Mouse (Mus musculus): Measurements from ENCODE around the gene Esrrb.

Esrrb gene

DNA sequence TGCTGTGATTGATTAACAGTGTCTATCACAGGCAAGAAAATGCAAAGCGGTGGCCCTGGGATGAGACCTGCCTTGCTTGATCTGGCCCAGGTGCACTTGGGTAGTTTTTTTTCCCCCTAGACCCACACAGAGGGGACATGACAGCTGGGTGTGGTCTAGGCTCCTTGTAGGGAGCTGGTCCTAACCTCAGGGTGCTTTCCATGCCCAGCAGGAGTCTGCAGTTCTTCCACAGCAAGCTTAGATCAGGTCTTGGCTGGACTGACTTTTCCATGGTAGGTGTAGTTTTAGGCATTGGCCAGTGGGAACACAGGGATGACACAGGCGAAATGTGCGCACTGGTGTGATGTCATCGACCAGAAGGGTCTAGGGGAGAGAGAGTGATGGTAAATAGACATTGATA is 136.2 kb downstream of the Esrrb start:
- DNase-seq (ENCODE audit: low spot score in 2 of 2): no peak

DNA sequence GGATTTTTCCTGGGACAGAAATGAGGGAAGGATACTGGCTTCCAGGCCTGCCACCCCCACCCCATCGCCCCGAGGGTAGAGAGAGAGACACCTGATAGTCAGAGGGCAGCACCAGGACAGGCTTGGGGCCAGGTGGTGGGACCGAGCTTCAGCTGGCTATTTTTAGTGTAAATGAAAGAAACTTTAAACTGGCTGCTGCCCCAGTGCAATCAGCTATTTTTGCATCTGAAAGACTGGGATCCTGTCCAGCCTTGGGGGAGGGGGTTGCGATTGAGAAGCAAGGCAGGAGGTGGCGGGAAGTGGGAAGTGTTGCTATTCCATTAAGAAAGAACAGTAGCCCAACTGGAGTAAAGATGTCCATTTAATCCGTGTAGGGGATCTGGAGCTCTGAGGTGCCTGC is 137.8 kb downstream of the Esrrb start:
- peak; percentile 11 to 57 for DNase-seq (ENCODE audit: low spot score in 2 of 2)

- no peak for DNase-seq (ENCODE audit: low spot score in 2 of 2)
Observed at GRCm38 (mm10) chr12:86501728-86502127, 140.8 kb downstream of the Esrrb start.

- no peak for DNase-seq (ENCODE audit: low spot score in 2 of 2)
Observed at GRCm38 (mm10) chr12:86503921-86504320, 143.0 kb downstream of the Esrrb start.

- DNase-seq (ENCODE audit: low spot score in 2 of 2): no peak
Observed at GRCm38 (mm10) chr12:86504321-86504720, 143.4 kb downstream of the Esrrb start.

DNA sequence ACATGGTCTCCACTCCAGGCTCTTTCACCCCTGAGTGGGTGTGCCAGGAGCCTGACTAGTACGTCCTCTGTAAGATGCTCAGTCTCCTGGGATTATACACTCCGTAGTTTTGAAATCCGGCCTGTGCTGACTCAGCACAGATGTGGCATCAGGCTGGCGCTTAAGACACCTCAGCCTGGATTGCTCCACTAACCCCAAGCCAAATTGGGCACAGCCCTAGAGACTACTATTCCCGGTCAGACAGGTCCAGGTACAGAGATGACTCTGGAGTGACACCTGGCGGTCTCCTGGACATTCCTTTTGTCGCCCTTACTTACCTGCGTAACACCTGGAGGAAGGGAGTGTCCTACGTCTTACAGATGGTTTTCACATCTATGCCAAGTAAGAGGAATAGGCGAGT is 146.8 kb downstream of the Esrrb start:
- DNase-seq (ENCODE audit: low spot score in 2 of 2): no peak

- no peak for DNase-seq (ENCODE audit: low spot score in 2 of 2)
Observed at GRCm38 (mm10) chr12:86508313-86508988, 147.5 kb downstream of the Esrrb start.

- no peak for DNase-seq (ENCODE audit: low spot score in 2 of 2)
Observed at GRCm38 (mm10) chr12:86509295-86510279, 148.7 kb downstream of the Esrrb start.

DNA sequence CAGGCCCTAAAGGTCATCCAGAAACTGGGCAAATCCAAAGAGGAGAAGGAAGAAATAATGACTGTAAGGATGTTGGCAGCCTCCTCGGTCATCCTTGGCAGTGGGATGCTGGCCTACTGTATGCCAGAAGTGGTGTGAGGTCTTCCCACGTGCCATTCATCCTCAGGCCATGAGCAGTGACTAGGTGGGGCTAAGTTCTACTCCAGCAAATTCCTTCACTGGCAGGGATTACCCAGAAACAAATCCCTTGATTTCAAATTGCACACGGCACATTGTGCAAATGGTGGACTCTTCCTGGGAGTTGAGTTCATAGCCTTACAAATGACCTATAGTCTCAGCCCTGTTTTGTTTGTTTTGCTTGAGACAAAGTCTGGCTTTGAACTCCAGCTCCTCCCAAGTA is 151.4 kb downstream of the Esrrb start:
- DNase-seq (ENCODE audit: low spot score in 2 of 2): no peak

- DNase-seq (ENCODE audit: low spot score in 2 of 2): no peak
Observed at GRCm38 (mm10) chr12:86513596-86513995, 152.7 kb downstream of the Esrrb start.

- no peak for DNase-seq (ENCODE audit: low spot score in 2 of 2)
Observed at GRCm38 (mm10) chr12:86516602-86517001, 155.7 kb downstream of the Esrrb start.

- DNase-seq (ENCODE audit: low spot score in 2 of 2): no peak
Observed at GRCm38 (mm10) chr12:86517721-86518120, 156.8 kb downstream of the Esrrb start.

GRCm38 (mm10) chr12:86518746-86519145 is 157.8 kb downstream of the Esrrb start:
- DNase-seq (ENCODE audit: low spot score in 2 of 2): peak in 1 of 2 experiments; percentile 62

DNA sequence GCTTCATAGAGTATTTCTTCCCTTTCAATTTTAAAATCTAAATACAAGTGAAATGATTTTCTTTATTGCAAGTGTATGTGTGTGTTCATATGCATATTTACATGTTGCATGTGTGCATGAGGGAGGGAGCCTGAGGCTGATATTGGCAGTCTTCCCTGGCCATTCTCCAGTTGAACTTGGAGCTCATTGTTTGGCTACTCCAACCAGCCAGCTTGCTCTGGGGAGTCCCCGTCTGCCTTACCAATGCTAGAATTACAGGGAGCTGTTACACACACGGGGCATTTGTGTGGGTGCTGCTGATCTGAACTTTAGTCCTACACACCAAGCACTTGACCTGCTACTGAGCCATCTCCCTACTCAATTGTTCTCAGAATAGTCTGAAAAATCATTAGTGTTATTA is 173.4 kb downstream of the Esrrb start:
- no peak for DNase-seq (ENCODE audit: low spot score in 2 of 2)

GRCm38 (mm10) chr12:86537799-86538198 is 176.9 kb downstream of the Esrrb start:
- DNase-seq (ENCODE audit: low spot score in 2 of 2): no peak

- DNase-seq (ENCODE audit: low spot score in 2 of 2): no peak
Observed at GRCm38 (mm10) chr12:86538711-86539110, 177.8 kb downstream of the Esrrb start.

DNA sequence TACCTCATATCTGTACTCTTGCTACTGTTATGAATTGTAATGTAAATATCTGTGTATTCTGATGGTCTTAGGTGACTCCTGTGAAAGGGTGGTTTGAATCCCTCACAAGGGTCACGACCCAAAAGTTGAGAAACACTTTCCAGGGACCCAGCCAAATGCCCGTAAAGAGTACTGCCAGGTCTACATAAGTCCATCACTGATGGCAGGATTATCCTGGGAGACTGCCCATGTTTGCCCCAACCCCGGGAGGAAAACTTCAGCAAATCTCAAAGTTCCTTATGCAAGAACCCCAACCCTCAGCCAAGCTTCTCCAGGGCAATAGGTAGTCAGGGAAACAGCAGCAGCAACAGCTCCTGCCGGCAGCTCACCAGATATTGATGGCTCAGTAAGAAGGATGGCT is 178.6 kb downstream of the Esrrb start:
- no peak for DNase-seq (ENCODE audit: low spot score in 2 of 2)

- DNase-seq (ENCODE audit: low spot score in 2 of 2): no peak
Observed at GRCm38 (mm10) chr12:86547808-86548207, 186.9 kb downstream of the Esrrb start.

DNA sequence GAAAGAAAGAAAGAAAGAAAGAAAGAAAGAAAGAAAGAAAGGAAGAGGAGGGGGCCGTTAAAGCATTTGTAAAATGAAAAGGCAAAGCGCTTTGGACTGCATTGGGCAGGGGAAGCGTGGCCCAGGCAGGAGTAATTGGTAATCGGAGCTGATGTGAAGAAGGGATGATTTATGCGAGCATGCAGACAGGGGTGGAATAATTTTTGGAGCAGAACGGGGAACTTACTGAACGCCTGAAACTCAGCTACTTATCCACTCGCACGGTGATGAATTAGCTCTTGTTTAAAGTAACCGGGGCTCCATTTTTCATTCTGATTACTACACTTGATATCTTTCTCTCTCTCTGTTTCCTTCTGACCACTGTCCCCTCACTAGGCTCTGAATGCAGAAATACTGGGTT is 192.1 kb downstream of the Esrrb start:
- no peak for DNase-seq (ENCODE audit: low spot score in 2 of 2)

GRCm38 (mm10) chr12:86556796-86557517 is 196.0 kb downstream of the Esrrb start:
- DNase-seq (ENCODE audit: low spot score in 2 of 2): no peak

GRCm38 (mm10) chr12:86558889-86559288 is 198.0 kb downstream of the Esrrb start:
- no peak for DNase-seq (ENCODE audit: low spot score in 2 of 2)

DNA sequence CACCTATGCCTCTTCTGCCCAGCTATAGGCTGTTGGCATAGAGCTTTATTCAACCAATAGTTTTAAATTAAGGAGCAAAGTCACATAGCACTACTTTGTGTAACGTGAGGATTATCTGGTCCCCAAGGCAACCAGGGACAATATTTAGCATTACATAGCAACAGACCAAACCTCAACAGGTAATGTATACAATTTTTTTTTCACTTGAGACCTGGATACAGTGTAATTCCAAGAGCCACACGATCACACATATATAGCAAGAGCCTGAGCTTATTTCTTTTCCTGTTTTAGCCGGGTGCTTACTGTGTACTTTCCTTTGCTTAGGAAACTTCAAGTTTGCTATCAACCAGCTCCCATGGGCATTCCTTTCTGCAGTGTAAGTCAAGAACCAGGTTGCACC is 201.8 kb downstream of the Esrrb start:
- DNase-seq (ENCODE audit: low spot score in 2 of 2): no peak

All from left cerebral cortex, adult 9 months (tissue).